Mouse (Mus musculus) c-Kit-negative CD71-positive TER-119-positive erythroid progenitor cells, embryonic 14.5 days (primary cell): Measurements from ENCODE around the gene Folh1.
"Not testable (repeated sequence)": the region's sequence is repeated elsewhere in the genome, so short reads cannot be mapped to it uniquely, and the experiment has no call there.

Experiments used
- DNase-seq: peaks from one replicate; pipeline ENCODE4 v3.0.0-alpha.2; 2013; ENCODE audit warnings: low read depth, low spot score

The Folh1 gene

DNA sequence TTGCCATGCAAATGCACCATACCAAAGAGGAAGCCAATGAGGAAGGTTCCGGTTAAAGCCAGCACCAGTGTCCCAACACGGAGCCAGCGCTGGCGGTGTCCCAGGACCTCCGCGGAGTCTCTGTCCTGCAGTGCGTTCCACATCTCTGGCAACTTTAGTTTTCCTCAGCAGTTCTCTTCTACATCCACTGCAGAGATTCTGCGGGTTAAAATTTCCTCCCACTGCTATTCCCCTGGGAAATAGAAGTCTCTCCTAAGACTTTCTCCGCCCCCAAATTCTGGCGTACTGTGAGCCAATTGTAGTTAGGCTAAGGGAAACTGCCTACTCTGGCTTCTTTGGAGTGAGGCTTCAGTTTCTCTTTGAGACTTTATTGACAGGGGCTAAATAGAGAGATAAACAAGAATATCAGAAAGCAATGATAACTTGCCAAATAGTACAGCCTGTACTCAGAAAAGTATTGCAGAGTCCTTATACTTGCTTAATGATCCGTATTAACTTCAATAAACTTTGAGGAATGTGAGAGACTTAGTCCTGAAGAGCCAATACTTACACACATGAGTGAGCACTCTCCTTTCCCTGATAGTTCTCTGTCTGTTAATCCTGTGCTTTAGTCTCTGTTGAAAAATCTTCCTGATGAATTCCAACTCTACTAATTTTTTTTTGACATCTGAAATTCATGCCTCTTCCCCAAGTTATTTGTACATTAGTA, at the start of gene Folh1:
Gene Folh1 (minus strand): TSS at position 327 of the 709 bp plus-strand sequence.
- no peak for DNase-seq

- DNase-seq, result no peak
Measured at GRCm38 (mm10) chr7:86816466-86816865, 40.7 kb upstream of the Folh1 start.

DNA sequence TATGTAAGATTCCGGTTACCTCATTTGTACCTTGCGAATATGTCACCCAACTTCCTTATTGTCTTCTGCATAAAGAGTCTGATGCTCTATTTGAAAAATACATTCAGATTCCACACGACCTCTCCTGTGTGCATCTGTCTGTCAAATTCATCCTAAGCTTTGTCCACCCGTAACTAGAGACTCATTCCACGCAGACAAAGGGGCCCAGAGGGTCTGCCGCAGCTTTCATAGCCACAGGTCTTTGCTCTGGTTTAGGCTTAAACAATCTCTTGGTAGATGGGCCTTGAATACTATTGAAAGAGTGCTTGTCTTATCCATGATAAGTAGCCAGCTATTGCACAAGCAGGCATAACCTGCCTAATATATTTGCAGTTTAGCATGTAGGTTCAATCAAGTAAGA, 40.0 kb upstream of the Folh1 start:
- not testable (repeated sequence) for DNase-seq

- DNase-seq, result not testable (repeated sequence)
Measured at GRCm38 (mm10) chr7:86815241-86815640, 39.5 kb upstream of the Folh1 start.

DNA sequence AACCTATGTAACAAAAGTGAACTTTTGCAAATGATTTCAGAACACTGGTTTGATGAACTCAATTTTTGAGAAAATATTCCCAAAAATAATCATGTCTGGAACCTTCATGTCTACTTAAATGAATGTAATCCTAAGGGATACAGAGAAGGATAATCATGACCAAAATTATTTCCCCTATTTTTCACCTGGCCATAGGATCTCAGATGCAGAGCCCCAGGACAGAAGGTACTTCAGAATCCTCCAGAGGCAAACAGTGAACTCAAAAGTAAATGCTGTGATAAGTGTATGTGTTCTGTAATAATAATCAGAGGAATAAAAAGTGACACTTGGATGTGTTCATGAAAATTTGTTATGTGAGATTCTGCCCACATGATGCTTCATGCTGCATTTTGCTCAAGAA, 19.0 kb upstream of the Folh1 start, which contains the start of gene Vmn2r77:
Gene Vmn2r77 (plus strand): TSS at position 301 of the 400 bp plus-strand sequence.
- DNase-seq, result no peak

- no peak for DNase-seq
Measured at GRCm38 (mm10) chr7:86771621-86772020, 4.1 kb downstream of the Folh1 start.

GRCm38 (mm10) chr7:86764628-86765027, 11.1 kb downstream of the Folh1 start:
- no peak for DNase-seq

DNA sequence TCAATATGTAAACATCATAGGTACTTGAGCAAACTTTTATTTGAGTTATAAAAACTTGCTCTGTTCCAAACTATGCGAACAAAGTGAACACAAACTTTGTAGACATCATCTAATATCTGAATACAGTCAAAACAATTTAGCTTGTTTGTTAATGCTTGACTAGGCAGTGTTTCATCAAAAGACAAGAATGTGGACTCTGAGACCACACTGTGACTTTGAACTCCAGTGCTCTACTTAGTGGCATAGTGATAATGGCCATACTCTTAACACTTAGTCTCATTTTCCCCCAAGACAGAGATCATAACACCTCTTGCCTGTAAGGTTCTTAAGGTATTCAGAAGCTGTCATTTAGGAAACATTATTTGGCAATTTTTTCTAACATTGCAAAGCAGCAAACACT, 15.0 kb downstream of the Folh1 start:
- DNase-seq, result no peak

GRCm38 (mm10) chr7:86725013-86725412, 50.7 kb downstream of the Folh1 start:
- no peak for DNase-seq

GRCm38 (mm10) chr7:86688030-86688429, 87.7 kb downstream of the Folh1 start, which contains the start of gene Olfr292:
Olfr292 (plus strand) TSS chr7:86688330.
- no peak for DNase-seq
